Comparison of ENCODE assay signal across 13 mouse cellular contexts in the genomic region with DNA sequence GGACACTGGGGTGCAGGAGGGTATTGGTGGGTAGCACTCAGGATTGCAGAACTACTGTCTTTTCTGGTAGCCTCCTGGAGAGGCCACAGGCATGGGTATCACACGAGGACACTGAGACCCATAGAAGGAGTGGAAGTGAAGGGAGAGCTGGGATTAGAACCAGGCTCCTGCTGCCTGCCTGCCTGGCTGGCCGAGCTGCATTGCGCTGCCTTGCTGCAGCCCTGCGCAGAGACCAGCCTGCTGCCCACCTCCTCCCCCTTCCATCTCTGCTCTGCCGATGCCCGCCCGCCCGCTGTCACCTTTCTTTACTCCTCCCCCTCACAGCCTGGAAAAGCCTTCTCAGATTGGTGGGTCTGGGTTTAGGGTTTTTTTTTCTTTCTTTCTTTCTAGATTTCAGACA. TPM values are rescaled to one million over a fixed set of nuclear protein-coding genes. Genes with fewer than 3 reads are reported as not detected.
DNase-seq lines count a peak whose midpoint lies in the region; ATAC-seq lines count a peak whose summit lies in the region.
"Had no signal": no experiment of that assay in that cellular context is flagged by ENCODE, and none has a peak within 500 bp of the region (broad histone marks: within the 10 kb centered on the region; RNA-seq: fewer than 3 reads in every experiment).

No protein-coding gene starts in this region.

- peak overlapping the region; percentile 77 for H3K4me2 ChIP-seq in hindbrain, embryonic 13.5 days
- H3K4me2 ChIP-seq in forebrain, embryonic 15.5 days (replicated peaks), result peak overlapping the region; percentile 73
- H3K4me2 ChIP-seq in neural tube, embryonic 13.5 days, result peak overlapping the region; percentile 65
- H3K4me2 ChIP-seq in kidney, embryonic 14.5 days (replicated peaks; ENCODE audit: low read depth, low read length), result no peak overlapping the region
- H3K4me2 ChIP-seq: liver, embryonic 15.5 days had no signal

- H3K9me3 ChIP-seq in hindbrain, embryonic 13.5 days, result no peaks in the 10 kb centered on the region
- H3K9me3 ChIP-seq in hindbrain, embryonic 10.5 days, result no peaks in the 10 kb centered on the region
- H3K9me3 ChIP-seq in forebrain, embryonic 15.5 days, result no peaks in the 10 kb centered on the region
- no peaks in the 10 kb centered on the region for H3K9me3 ChIP-seq in neural tube, embryonic 13.5 days
- no peaks in the 10 kb centered on the region for H3K9me3 ChIP-seq in kidney, embryonic 14.5 days (ENCODE audit: control insufficient read depth, low read length)
- H3K9me3 ChIP-seq: liver, embryonic 15.5 days had no signal

- no peak for DNase-seq in hindbrain, embryonic 10.5 days (ENCODE audit: low spot score)
- DNase-seq in cerebellum, adult 8-10 months, result peak; percentile 39
- DNase-seq: adrenal gland, postnatal 25 days; heart, postnatal 4 days; kidney, adult 8-10 months had no signal

- peaks cover 79% of the 10 kb centered on the region for H3K4me1 ChIP-seq in hindbrain, embryonic 13.5 days (replicated peaks)
- peaks cover 51% of the 10 kb centered on the region for H3K4me1 ChIP-seq in hindbrain, embryonic 10.5 days (replicated peaks)
- peaks cover 50% of the 10 kb centered on the region for H3K4me1 ChIP-seq in forebrain, embryonic 15.5 days
- peaks cover 65% of the 10 kb centered on the region for H3K4me1 ChIP-seq in neural tube, embryonic 13.5 days (replicated peaks)
- peaks cover 13% of the 10 kb centered on the region for H3K4me1 ChIP-seq in kidney, embryonic 14.5 days (ENCODE audit: control insufficient read depth, insufficient read depth, low read length)

- 24% methylated on average over 8 of the region's 8 CpGs for WGBS in hindbrain, embryonic 13.5 days
- 60% methylated on average over 8 of the region's 8 CpGs for WGBS in hindbrain, embryonic 10.5 days
- WGBS in forebrain, embryonic 15.5 days, result 37% methylated on average over 8 of the region's 8 CpGs
- 44% methylated on average over 8 of the region's 8 CpGs for WGBS in neural tube, embryonic 13.5 days
- WGBS in kidney, embryonic 14.5 days, result 49% methylated on average over 8 of the region's 8 CpGs

- H3K9ac ChIP-seq in hindbrain, embryonic 13.5 days, result peak overlapping the region; percentile 67
- peak overlapping the region; percentile 34 for H3K9ac ChIP-seq in forebrain, embryonic 15.5 days (replicated peaks)
- peak overlapping the region; percentile 59 for H3K9ac ChIP-seq in neural tube, embryonic 13.5 days
- H3K9ac ChIP-seq in kidney, embryonic 14.5 days (ENCODE audit: low read depth, low read length), result no peak overlapping the region
- H3K9ac ChIP-seq: liver, embryonic 15.5 days had no signal

- no peak for ATAC-seq in hindbrain, embryonic 13.5 days (ENCODE audit: low FRiP score)
- no peak for ATAC-seq in forebrain, embryonic 15.5 days (replicated peaks)
- no peak for ATAC-seq in neural tube, embryonic 13.5 days (ENCODE audit: low read depth)
- no peak for ATAC-seq in kidney, embryonic 14.5 days (ENCODE audit: low FRiP score, low TSS enrichment)
- ATAC-seq in megakaryocyte progenitor cell, adult 5-6 weeks (replicated peaks; ENCODE audit: poor library complexity), result no peak

- H3K36me3 ChIP-seq in hindbrain, embryonic 13.5 days, result peaks cover 5% of the 10 kb centered on the region; the same call in 1 of the 2 replicates
- H3K36me3 ChIP-seq in hindbrain, embryonic 10.5 days, result no peaks in the 10 kb centered on the region
- no peaks in the 10 kb centered on the region for H3K36me3 ChIP-seq in forebrain, embryonic 15.5 days
- no peaks in the 10 kb centered on the region for H3K36me3 ChIP-seq in neural tube, embryonic 13.5 days
- H3K36me3 ChIP-seq in kidney, embryonic 14.5 days (ENCODE audit: control insufficient read depth, insufficient read depth, low read length), result no peaks in the 10 kb centered on the region
- H3K36me3 ChIP-seq: liver, embryonic 15.5 days had no signal

- H3K4me3 ChIP-seq in hindbrain, embryonic 13.5 days, result peak overlapping the region; percentile 90
- H3K4me3 ChIP-seq in hindbrain, embryonic 10.5 days, result no peak overlapping the region
- H3K4me3 ChIP-seq in forebrain, embryonic 15.5 days, result peak overlapping the region; percentile 28
- peak overlapping the region; percentile 86 for H3K4me3 ChIP-seq in neural tube, embryonic 13.5 days
- no peak overlapping the region for H3K4me3 ChIP-seq in kidney, embryonic 14.5 days (ENCODE audit: low read length)
- H3K4me3 ChIP-seq: liver, embryonic 15.5 days had no signal

- peaks cover 41% of the 10 kb centered on the region for H3K27me3 ChIP-seq in hindbrain, embryonic 13.5 days
- H3K27me3 ChIP-seq in hindbrain, embryonic 10.5 days (ENCODE audit: insufficient read depth, poor library complexity, severe bottlenecking), result peaks cover 56% of the 10 kb centered on the region
- H3K27me3 ChIP-seq in forebrain, embryonic 15.5 days, result peaks cover 12% of the 10 kb centered on the region
- H3K27me3 ChIP-seq in neural tube, embryonic 13.5 days, result peaks cover 39% of the 10 kb centered on the region
- peaks cover 55% of the 10 kb centered on the region for H3K27me3 ChIP-seq in kidney, embryonic 14.5 days (ENCODE audit: control insufficient read depth, insufficient read depth, low read length)

- peak overlapping the region; percentile 60 for H3K27ac ChIP-seq in hindbrain, embryonic 13.5 days
- no peak overlapping the region for H3K27ac ChIP-seq in hindbrain, embryonic 10.5 days
- H3K27ac ChIP-seq in forebrain, embryonic 15.5 days (replicated peaks), result no peak overlapping the region
- H3K27ac ChIP-seq in neural tube, embryonic 13.5 days (replicated peaks), result no peak overlapping the region
- no peak overlapping the region for H3K27ac ChIP-seq in kidney, embryonic 14.5 days (ENCODE audit: low read depth, low read length)
- H3K27ac ChIP-seq: liver, embryonic 15.5 days had no signal

RNA-seq across cellular contexts. Expression of gene Kcnc1, which starts 4.0 kb away (rescaled TPM):
- polyA plus RNA-seq in hindbrain, embryonic 13.5 days (2015; fragmentation: Nextera tagmentation; extraction: Ambion mirVana), result 9.6 and 9.7 TPM in 2 replicates
- polyA plus RNA-seq in hindbrain, embryonic 10.5 days (2016; fragmentation: Nextera tagmentation; extraction: Ambion mirVana), result 0.83 and 2.3 TPM in 2 replicates
- 9.2 and 10.0 TPM in 2 replicates for polyA plus RNA-seq in forebrain, embryonic 15.5 days (2015; fragmentation: Nextera tagmentation; extraction: Ambion mirVana)
- polyA plus RNA-seq in neural tube, embryonic 13.5 days (2015; fragmentation: Nextera tagmentation; extraction: Ambion mirVana), result 8.5 and 12.2 TPM in 2 replicates
- 0.07 TPM in 1 of 2 replicates, not detected in the other for polyA plus RNA-seq in kidney, embryonic 14.5 days (2014; fragmentation: Nextera tagmentation; extraction: Ambion mirVana)
- total RNA-seq in megakaryocyte progenitor cell, adult 5-6 weeks (2015), result 0.22 and 1.2 TPM in 2 replicates
- total RNA-seq in megakaryocyte progenitor cell, adult 5-6 weeks (2017), result 0.07 TPM in 1 of 2 replicates, not detected in the other
- total RNA-seq: MEL had no signal
- polyA plus RNA-seq: liver, embryonic 15.5 days had no signal

RNA-seq across cellular contexts. Expression of gene Myod1, which starts 24.1 kb away (rescaled TPM):
- 0.94 and 1.4 TPM in 2 replicates for polyA plus RNA-seq in hindbrain, embryonic 13.5 days (2015; fragmentation: Nextera tagmentation; extraction: Ambion mirVana)
- 0.18 and 0.25 TPM in 2 replicates for polyA plus RNA-seq in hindbrain, embryonic 10.5 days (2016; fragmentation: Nextera tagmentation; extraction: Ambion mirVana)
- polyA plus RNA-seq in forebrain, embryonic 15.5 days (2015; fragmentation: Nextera tagmentation; extraction: Ambion mirVana), result 0.09 TPM in 1 of 2 replicates, not detected in the other
- polyA plus RNA-seq in neural tube, embryonic 13.5 days (2015; fragmentation: Nextera tagmentation; extraction: Ambion mirVana), result 2.2 and 8.1 TPM in 2 replicates
- 0.34 and 0.37 TPM in 2 replicates for polyA plus RNA-seq in kidney, embryonic 14.5 days (2014; fragmentation: Nextera tagmentation; extraction: Ambion mirVana)
- total RNA-seq in megakaryocyte progenitor cell, adult 5-6 weeks (2015), result not detected in 2 replicates
- not detected in 2 replicates for total RNA-seq in megakaryocyte progenitor cell, adult 5-6 weeks (2017)
- total RNA-seq: adrenal gland, postnatal 25 days; common myeloid progenitor, adult 5-6 weeks; heart, postnatal 4 days; MEL had no signal

Comparison
In these comparisons a context has a peak if more than half of its experiments do, and no peak if none do; other contexts are left out.
1. H3K4me3 ChIP-seq: peak in hindbrain, embryonic 13.5 days (single experiment), forebrain, embryonic 15.5 days (single experiment) and neural tube, embryonic 13.5 days (single experiment); none in hindbrain, embryonic 10.5 days (single experiment) and kidney, embryonic 14.5 days (single experiment).